Mouse (Mus musculus) ES-E14 (cell line): ENCODE measurements around the gene Cpne6.

ENCODE experiments used
- CHD2 ChIP-seq: IDR thresholded peaks from 2 replicates; pipeline ENCODE4 v1.6.1; 2014; ENCODE audit warnings: mild to moderate bottlenecking, low read depth, low read length, inconsistent platforms
- HCFC1 ChIP-seq: IDR thresholded peaks from 2 replicates; pipeline ENCODE4 v1.6.1; 2012; ENCODE audit warnings: low read length, inconsistent platforms, borderline replicate concordance; ENCODE audit not compliant: insufficient read depth
- MAFK ChIP-seq: IDR thresholded peaks from 2 replicates; pipeline ENCODE4 v1.6.1; 2014; ENCODE audit warnings: mild to moderate bottlenecking, low read depth, low read length, inconsistent platforms; ENCODE audit not compliant: insufficient read depth
- ZC3H11A ChIP-seq: IDR thresholded peaks from 2 replicates; pipeline ENCODE4 v1.6.1; 2012; ENCODE audit warnings: low read depth, mild to moderate bottlenecking, inconsistent platforms, low read length, borderline replicate concordance
- ZNF384 ChIP-seq: IDR thresholded peaks from 2 replicates; pipeline ENCODE4 v1.6.1; 2012; ENCODE audit warnings: low read depth, low read length, inconsistent platforms

GRCm38 (mm10) chr14:55551794-55552193, 41.5 kb downstream of the Cpne6 start:
- no peak for TF ChIP-seq ZC3H11A
- no peak for TF ChIP-seq HCFC1
- no peak for TF ChIP-seq MAFK
- TF ChIP-seq CHD2: no peak
- TF ChIP-seq ZNF384: no peak
